ENCODE assay signal across 13 mouse cellular contexts in the genomic region with DNA sequence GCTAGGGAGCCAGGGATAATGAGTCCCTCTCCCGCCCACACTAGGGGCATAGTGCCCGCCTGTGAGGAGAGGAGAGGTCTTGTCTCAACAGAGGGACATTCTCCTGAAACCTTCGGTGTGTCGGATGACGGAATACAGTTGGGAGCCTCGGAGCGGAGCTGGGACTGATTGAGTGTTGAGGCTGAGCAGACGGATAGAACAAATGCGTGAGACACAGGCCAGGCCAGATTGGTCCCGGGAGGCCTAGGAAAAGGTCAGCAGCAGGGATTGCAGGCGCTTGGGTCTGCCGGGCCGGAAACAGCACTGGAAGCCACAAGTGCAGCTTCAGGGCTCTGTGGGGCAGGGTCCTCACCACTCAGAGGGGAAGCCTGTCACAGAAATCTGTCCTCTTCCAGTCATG.
A peak's percentile ranks its signal among the peaks of the same experiment; 100 is the strongest.
DNase-seq lines count a peak whose midpoint lies in the region; ATAC-seq and TF ChIP-seq lines count a peak whose summit lies in the region.
"Had no signal": no experiment of that assay in that cellular context is flagged by ENCODE, and none has a peak within 500 bp of the region (broad histone marks: within the 10 kb centered on the region; RNA-seq: fewer than 3 reads in every experiment).

No protein-coding gene starts in this region.

- peak overlapping the region; percentile 8; the same call in 1 of the 2 replicates for H3K9ac ChIP-seq in forebrain, embryonic 13.5 days
- no peak overlapping the region for H3K9ac ChIP-seq in forebrain, embryonic 16.5 days (replicated peaks; ENCODE audit: low read depth, low read length)
- H3K9ac ChIP-seq in lung, embryonic 14.5 days, result no peak overlapping the region; the same call in 1 of the 2 replicates
- H3K9ac ChIP-seq in heart, embryonic 12.5 days, result peak overlapping the region; percentile 31; the same call in 1 of the 2 replicates
- 0 out of 2 replicates have a peak overlapping the region, but pooled peaks have one; percentile 14 for H3K9ac ChIP-seq in stomach, embryonic 14.5 days (replicated peaks; ENCODE audit: low read depth, low read length)
- no peak overlapping the region; the same call in 1 of the 2 replicates for H3K9ac ChIP-seq in midbrain, embryonic 13.5 days (replicated peaks)
- H3K9ac ChIP-seq in midbrain, embryonic 11.5 days (ENCODE audit: low read length), result no peak overlapping the region; the same call in 1 of the 2 replicates
- H3K9ac ChIP-seq: lung, embryonic 15.5 days; neural tube, embryonic 12.5 days had no signal

- H3K4me3 ChIP-seq in forebrain, embryonic 13.5 days, result no peak overlapping the region
- no peak overlapping the region for H3K4me3 ChIP-seq in forebrain, embryonic 16.5 days (replicated peaks; ENCODE audit: low read length)
- no peak overlapping the region for H3K4me3 ChIP-seq in lung, embryonic 14.5 days (ENCODE audit: low read depth, low read length)
- no peak overlapping the region for H3K4me3 ChIP-seq in heart, embryonic 12.5 days
- H3K4me3 ChIP-seq in stomach, embryonic 14.5 days (ENCODE audit: low read depth, low read length), result no peak overlapping the region
- H3K4me3 ChIP-seq in midbrain, embryonic 13.5 days (replicated peaks), result no peak overlapping the region
- H3K4me3 ChIP-seq in midbrain, embryonic 11.5 days (ENCODE audit: low read depth, low read length), result no peak overlapping the region
- H3K4me3 ChIP-seq: layer of hippocampus, adult 2 months; lung, embryonic 15.5 days; neural tube, embryonic 12.5 days had no signal

- H3K4me1 ChIP-seq in forebrain, embryonic 13.5 days, result peaks cover 45% of the 10 kb centered on the region
- H3K4me1 ChIP-seq in forebrain, embryonic 16.5 days (replicated peaks; ENCODE audit: control insufficient read depth, insufficient read depth, low read length), result peaks cover 9% of the 10 kb centered on the region; the same call in 1 of the 2 replicates
- H3K4me1 ChIP-seq in lung, embryonic 14.5 days (ENCODE audit: insufficient read depth), result peaks cover 17% of the 10 kb centered on the region
- peaks cover 91% of the 10 kb centered on the region for H3K4me1 ChIP-seq in heart, embryonic 12.5 days (replicated peaks)
- peaks cover 74% of the 10 kb centered on the region for H3K4me1 ChIP-seq in stomach, embryonic 14.5 days (ENCODE audit: control insufficient read depth, insufficient read depth, low read length)
- peaks cover 50% of the 10 kb centered on the region for H3K4me1 ChIP-seq in midbrain, embryonic 13.5 days (replicated peaks)
- H3K4me1 ChIP-seq in midbrain, embryonic 11.5 days (ENCODE audit: control insufficient read depth, insufficient read depth, low read length), result peaks cover 11% of the 10 kb centered on the region

- H3K36me3 ChIP-seq in forebrain, embryonic 13.5 days (ENCODE audit: poor library complexity, severe bottlenecking), result no peaks in the 10 kb centered on the region
- H3K36me3 ChIP-seq in forebrain, embryonic 16.5 days (ENCODE audit: control insufficient read depth, insufficient read depth), result no peaks in the 10 kb centered on the region
- 0 out of 2 replicates have a peak, but pooled peaks cover 4% of the 10 kb centered on the region for H3K36me3 ChIP-seq in lung, embryonic 14.5 days (ENCODE audit: insufficient read depth)
- no peaks in the 10 kb centered on the region for H3K36me3 ChIP-seq in heart, embryonic 12.5 days
- H3K36me3 ChIP-seq in stomach, embryonic 14.5 days (ENCODE audit: control insufficient read depth, insufficient read depth, low read length), result no peaks in the 10 kb centered on the region; the same call in 1 of the 2 replicates
- no peaks in the 10 kb centered on the region for H3K36me3 ChIP-seq in midbrain, embryonic 13.5 days
- no peaks in the 10 kb centered on the region for H3K36me3 ChIP-seq in midbrain, embryonic 11.5 days (ENCODE audit: control insufficient read depth, insufficient read depth, low read length)
- H3K36me3 ChIP-seq: lung, embryonic 15.5 days; neural tube, embryonic 12.5 days had no signal

- no peaks in the 10 kb centered on the region for H3K27me3 ChIP-seq in forebrain, embryonic 13.5 days
- H3K27me3 ChIP-seq in forebrain, embryonic 16.5 days (replicated peaks; ENCODE audit: control insufficient read depth, insufficient read depth, low read length), result no peaks in the 10 kb centered on the region
- no peaks in the 10 kb centered on the region for H3K27me3 ChIP-seq in lung, embryonic 14.5 days (ENCODE audit: insufficient read depth, low read length)
- H3K27me3 ChIP-seq in heart, embryonic 12.5 days (replicated peaks), result peaks cover 13% of the 10 kb centered on the region; the same call in 1 of the 2 replicates
- H3K27me3 ChIP-seq in stomach, embryonic 14.5 days (ENCODE audit: control insufficient read depth, insufficient read depth, low read length), result no peaks in the 10 kb centered on the region
- no peaks in the 10 kb centered on the region for H3K27me3 ChIP-seq in midbrain, embryonic 13.5 days
- H3K27me3 ChIP-seq in midbrain, embryonic 11.5 days (ENCODE audit: control insufficient read depth, insufficient read depth, low read length), result no peaks in the 10 kb centered on the region
- H3K27me3 ChIP-seq: lung, embryonic 15.5 days; neural tube, embryonic 12.5 days had no signal

- H3K27ac ChIP-seq in forebrain, embryonic 13.5 days, result peak overlapping the region; percentile 19; the same call in 1 of the 2 replicates
- no peak overlapping the region for H3K27ac ChIP-seq in forebrain, embryonic 16.5 days (ENCODE audit: low read length)
- H3K27ac ChIP-seq in lung, embryonic 14.5 days (ENCODE audit: low read depth), result peak overlapping the region; percentile 55
- H3K27ac ChIP-seq in heart, embryonic 12.5 days (ENCODE audit: poor library complexity, severe bottlenecking), result peak overlapping the region; percentile 17; the same call in 1 of the 2 replicates
- peak overlapping the region; percentile 55 for H3K27ac ChIP-seq in stomach, embryonic 14.5 days (ENCODE audit: low read length)
- no peak overlapping the region for H3K27ac ChIP-seq in midbrain, embryonic 13.5 days
- no peak overlapping the region for H3K27ac ChIP-seq in midbrain, embryonic 11.5 days (ENCODE audit: low read depth, low read length)
- H3K27ac ChIP-seq: layer of hippocampus, adult 2 months; lung, embryonic 15.5 days; neural tube, embryonic 12.5 days had no signal

- no peak for TF ChIP-seq CTCF in lung, embryonic 14.5 days (IDR thresholded peaks at IDR 0.05; ENCODE audit: low read depth)

- 66% methylated on average over 13 of the region's 13 CpGs for WGBS in forebrain, embryonic 13.5 days
- 64% methylated on average over 13 of the region's 13 CpGs for WGBS in forebrain, embryonic 16.5 days
- WGBS in lung, embryonic 14.5 days, result 38% methylated on average over 13 of the region's 13 CpGs
- 38% methylated on average over 13 of the region's 13 CpGs for WGBS in heart, embryonic 12.5 days
- WGBS in stomach, embryonic 14.5 days, result 47% methylated on average over 13 of the region's 13 CpGs
- WGBS in midbrain, embryonic 13.5 days, result 50% methylated on average over 13 of the region's 13 CpGs
- 46% methylated on average over 13 of the region's 13 CpGs for WGBS in midbrain, embryonic 11.5 days

- no peak overlapping the region for H3K4me2 ChIP-seq in forebrain, embryonic 13.5 days
- H3K4me2 ChIP-seq in forebrain, embryonic 16.5 days (ENCODE audit: low read length), result no peak overlapping the region
- no peak overlapping the region for H3K4me2 ChIP-seq in lung, embryonic 14.5 days
- H3K4me2 ChIP-seq in heart, embryonic 12.5 days, result peak overlapping the region; percentile 10; the same call in 1 of the 2 replicates
- 0 out of 2 replicates have a peak overlapping the region, but pooled peaks have one; percentile 2 for H3K4me2 ChIP-seq in stomach, embryonic 14.5 days (replicated peaks; ENCODE audit: low read depth, low read length)
- H3K4me2 ChIP-seq in midbrain, embryonic 13.5 days (replicated peaks), result no peak overlapping the region
- H3K4me2 ChIP-seq in midbrain, embryonic 11.5 days, result no peak overlapping the region
- H3K4me2 ChIP-seq: lung, embryonic 15.5 days; neural tube, embryonic 12.5 days had no signal

- ATAC-seq in forebrain, embryonic 13.5 days, result no peak
- ATAC-seq in forebrain, embryonic 16.5 days, result no peak
- peak; percentile 54; the same call in 1 of the 2 replicates for ATAC-seq in lung, embryonic 14.5 days (ENCODE audit: insufficient read depth)
- no peak for ATAC-seq in heart, embryonic 12.5 days (ENCODE audit: insufficient number of reproducible peaks, low FRiP score)
- no peak for ATAC-seq in stomach, embryonic 14.5 days (ENCODE audit: insufficient number of reproducible peaks, insufficient read depth, low FRiP score, low read depth)
- no peak for ATAC-seq in midbrain, embryonic 13.5 days
- ATAC-seq in midbrain, embryonic 11.5 days (ENCODE audit: low FRiP score), result no peak
- ATAC-seq: activated CD4-positive, CD25-positive, alpha-beta regulatory T cell, adult 4 months had no signal

- peak; percentile 74 for DNase-seq in lung, embryonic 14.5 days
- DNase-seq in lung, postnatal 14 days, result no peak
- no peak for DNase-seq in midbrain, embryonic 11.5 days (ENCODE audit: low spot score, missing footprints)
- DNase-seq: cerebellum, postnatal 10 days had no signal

- H3K9me3 ChIP-seq in forebrain, embryonic 13.5 days (replicated peaks), result no peaks in the 10 kb centered on the region
- no peaks in the 10 kb centered on the region for H3K9me3 ChIP-seq in forebrain, embryonic 16.5 days (ENCODE audit: control insufficient read depth, low read length)
- no peaks in the 10 kb centered on the region for H3K9me3 ChIP-seq in lung, embryonic 14.5 days (ENCODE audit: low read depth, low read length)
- H3K9me3 ChIP-seq in heart, embryonic 12.5 days (replicated peaks), result no peaks in the 10 kb centered on the region
- H3K9me3 ChIP-seq in stomach, embryonic 14.5 days (ENCODE audit: control insufficient read depth, low read depth, low read length), result no peaks in the 10 kb centered on the region
- H3K9me3 ChIP-seq in midbrain, embryonic 13.5 days, result no peaks in the 10 kb centered on the region
- no peaks in the 10 kb centered on the region for H3K9me3 ChIP-seq in midbrain, embryonic 11.5 days (ENCODE audit: control insufficient read depth, low read length)
- H3K9me3 ChIP-seq: lung, embryonic 15.5 days; neural tube, embryonic 12.5 days had no signal

Comparison
In these comparisons a context has a peak if more than half of its experiments do, and no peak if none do; other contexts are left out.
1. H3K27ac ChIP-seq: peak in forebrain, embryonic 13.5 days (single experiment), lung, embryonic 14.5 days (single experiment), heart, embryonic 12.5 days (single experiment) and stomach, embryonic 14.5 days (single experiment); none in forebrain, embryonic 16.5 days (single experiment), midbrain, embryonic 13.5 days (single experiment) and midbrain, embryonic 11.5 days (single experiment).
2. H3K9ac ChIP-seq: peak in forebrain, embryonic 13.5 days (single experiment), heart, embryonic 12.5 days (single experiment) and stomach, embryonic 14.5 days (single experiment); none in forebrain, embryonic 16.5 days (single experiment), lung, embryonic 14.5 days (single experiment), midbrain, embryonic 13.5 days (single experiment) and midbrain, embryonic 11.5 days (single experiment).
3. H3K4me2 ChIP-seq: peak in heart, embryonic 12.5 days (single experiment) and stomach, embryonic 14.5 days (single experiment); none in forebrain, embryonic 13.5 days (single experiment), forebrain, embryonic 16.5 days (single experiment), lung, embryonic 14.5 days (single experiment), midbrain, embryonic 13.5 days (single experiment) and midbrain, embryonic 11.5 days (single experiment).